Mouse (Mus musculus): Measurements from ENCODE around the gene Dbndd2. TPM values are rescaled to one million over a fixed set of nuclear protein-coding genes. Genes with fewer than 3 reads are reported as not detected.

The Dbndd2 gene
- 3.8 TPM for polyA plus RNA-seq (2014; fragmentation: Illumina TruSeq; extraction: RNeasy Lipid Tissue Mini Kit (QIAGEN cat#74804); ENCODE audit: low read depth, low replicate concordance)

GRCm38 (mm10) chr2:164485681-164486257, at the start of gene Dbndd2:
Gene Dbndd2 (plus strand): TSS chr2:164486106.

GRCm38 (mm10) chr2:164443460-164444000, 42.4 kb upstream of the Dbndd2 start, which contains the start of gene Sdc4:
Gene Sdc4 (minus strand): TSS chr2:164443887.

GRCm38 (mm10) chr2:164456864-164457300, 29.0 kb upstream of the Dbndd2 start, which contains the start of gene Sys1:
Gene Sys1 (plus strand): TSS chr2:164456964.

GRCm38 (mm10) chr2:164460745-164461551, 25.0 kb upstream of the Dbndd2 start, which contains the start of gene Gm20458:
Gene Gm20458 (plus strand): TSS chr2:164460967.

GRCm38 (mm10) chr2:164473624-164474023, 12.3 kb upstream of the Dbndd2 start, which contains the start of gene Trp53tg5:
Gene Trp53tg5 (minus strand): TSS chr2:164473724.

GRCm38 (mm10) chr2:164496847-164497690, 11.2 kb downstream of the Dbndd2 start, which contains the start of gene Pigt:
Gene Pigt (plus strand): TSS chr2:164497520.

Other genes starting within 250 kb of the Dbndd2 start
- gene Svs2, start 247.6 kb upstream of the Dbndd2 start, polyA plus RNA-seq (2014; fragmentation: Illumina TruSeq; extraction: RNeasy Lipid Tissue Mini Kit (QIAGEN cat#74804); ENCODE audit: low read depth, low replicate concordance): not detected
- gene Svs3b, start 229.5 kb upstream of the Dbndd2 start, polyA plus RNA-seq (2014; fragmentation: Illumina TruSeq; extraction: RNeasy Lipid Tissue Mini Kit (QIAGEN cat#74804); ENCODE audit: low read depth, low replicate concordance): not detected
- gene Svs4, start 207.6 kb upstream of the Dbndd2 start, polyA plus RNA-seq (2014; fragmentation: Illumina TruSeq; extraction: RNeasy Lipid Tissue Mini Kit (QIAGEN cat#74804); ENCODE audit: low read depth, low replicate concordance): not detected
- gene Svs3a, start 196.8 kb upstream of the Dbndd2 start, polyA plus RNA-seq (2014; fragmentation: Illumina TruSeq; extraction: RNeasy Lipid Tissue Mini Kit (QIAGEN cat#74804); ENCODE audit: low read depth, low replicate concordance): not detected
- gene Svs6, start 169.4 kb upstream of the Dbndd2 start, polyA plus RNA-seq (2014; fragmentation: Illumina TruSeq; extraction: RNeasy Lipid Tissue Mini Kit (QIAGEN cat#74804); ENCODE audit: low read depth, low replicate concordance): not detected
- gene Svs5, start 153.4 kb upstream of the Dbndd2 start, polyA plus RNA-seq (2014; fragmentation: Illumina TruSeq; extraction: RNeasy Lipid Tissue Mini Kit (QIAGEN cat#74804); ENCODE audit: low read depth, low replicate concordance): not detected
- gene Slpi, start 97.0 kb upstream of the Dbndd2 start, polyA plus RNA-seq (2014; fragmentation: Illumina TruSeq; extraction: RNeasy Lipid Tissue Mini Kit (QIAGEN cat#74804); ENCODE audit: low read depth, low replicate concordance): not detected
- not detected for gene Rbpjl, start 83.0 kb upstream of the Dbndd2 start, polyA plus RNA-seq (2014; fragmentation: Illumina TruSeq; extraction: RNeasy Lipid Tissue Mini Kit (QIAGEN cat#74804); ENCODE audit: low read depth, low replicate concordance)
- gene Matn4, start 80.9 kb upstream of the Dbndd2 start, polyA plus RNA-seq (2014; fragmentation: Illumina TruSeq; extraction: RNeasy Lipid Tissue Mini Kit (QIAGEN cat#74804); ENCODE audit: low read depth, low replicate concordance): 0.16 TPM
- 266 TPM for gene Sdc4, start 42.2 kb upstream of the Dbndd2 start, polyA plus RNA-seq (2014; fragmentation: Illumina TruSeq; extraction: RNeasy Lipid Tissue Mini Kit (QIAGEN cat#74804); ENCODE audit: low read depth, low replicate concordance)
- 10.3 TPM for gene Sys1, start 29.1 kb upstream of the Dbndd2 start, polyA plus RNA-seq (2014; fragmentation: Illumina TruSeq; extraction: RNeasy Lipid Tissue Mini Kit (QIAGEN cat#74804); ENCODE audit: low read depth, low replicate concordance)
- gene Gm20458, start 25.1 kb upstream of the Dbndd2 start, polyA plus RNA-seq (2014; fragmentation: Illumina TruSeq; extraction: RNeasy Lipid Tissue Mini Kit (QIAGEN cat#74804); ENCODE audit: low read depth, low replicate concordance): not detected
- gene Trp53tg5, start 12.4 kb upstream of the Dbndd2 start, polyA plus RNA-seq (2014; fragmentation: Illumina TruSeq; extraction: RNeasy Lipid Tissue Mini Kit (QIAGEN cat#74804); ENCODE audit: low read depth, low replicate concordance): not detected
- 5.5 TPM for gene Pigt, start 11.4 kb downstream of the Dbndd2 start, polyA plus RNA-seq (2014; fragmentation: Illumina TruSeq; extraction: RNeasy Lipid Tissue Mini Kit (QIAGEN cat#74804); ENCODE audit: low read depth, low replicate concordance)
- 19.6 TPM for gene Wfdc2, start 76.3 kb downstream of the Dbndd2 start, polyA plus RNA-seq (2014; fragmentation: Illumina TruSeq; extraction: RNeasy Lipid Tissue Mini Kit (QIAGEN cat#74804); ENCODE audit: low read depth, low replicate concordance)
- not detected for gene Spint3, start 87.4 kb downstream of the Dbndd2 start, polyA plus RNA-seq (2014; fragmentation: Illumina TruSeq; extraction: RNeasy Lipid Tissue Mini Kit (QIAGEN cat#74804); ENCODE audit: low read depth, low replicate concordance)
- gene Wfdc6a, start 99.3 kb downstream of the Dbndd2 start, polyA plus RNA-seq (2014; fragmentation: Illumina TruSeq; extraction: RNeasy Lipid Tissue Mini Kit (QIAGEN cat#74804); ENCODE audit: low read depth, low replicate concordance): not detected
- not detected for gene Eppin, start 107.5 kb downstream of the Dbndd2 start, polyA plus RNA-seq (2014; fragmentation: Illumina TruSeq; extraction: RNeasy Lipid Tissue Mini Kit (QIAGEN cat#74804); ENCODE audit: low read depth, low replicate concordance)
- gene Wfdc6b, start 127.4 kb downstream of the Dbndd2 start, polyA plus RNA-seq (2014; fragmentation: Illumina TruSeq; extraction: RNeasy Lipid Tissue Mini Kit (QIAGEN cat#74804); ENCODE audit: low read depth, low replicate concordance): not detected
- gene Wfdc8, start 127.5 kb downstream of the Dbndd2 start, polyA plus RNA-seq (2014; fragmentation: Illumina TruSeq; extraction: RNeasy Lipid Tissue Mini Kit (QIAGEN cat#74804); ENCODE audit: low read depth, low replicate concordance): not detected
- gene Wfdc16, start 152.7 kb downstream of the Dbndd2 start, polyA plus RNA-seq (2014; fragmentation: Illumina TruSeq; extraction: RNeasy Lipid Tissue Mini Kit (QIAGEN cat#74804); ENCODE audit: low read depth, low replicate concordance): 37.6 TPM
- gene Wfdc10, start 169.9 kb downstream of the Dbndd2 start, polyA plus RNA-seq (2014; fragmentation: Illumina TruSeq; extraction: RNeasy Lipid Tissue Mini Kit (QIAGEN cat#74804); ENCODE audit: low read depth, low replicate concordance): not detected
- not detected for gene Wfdc9, start 170.5 kb downstream of the Dbndd2 start, polyA plus RNA-seq (2014; fragmentation: Illumina TruSeq; extraction: RNeasy Lipid Tissue Mini Kit (QIAGEN cat#74804); ENCODE audit: low read depth, low replicate concordance)
- gene Wfdc11, start 188.0 kb downstream of the Dbndd2 start, polyA plus RNA-seq (2014; fragmentation: Illumina TruSeq; extraction: RNeasy Lipid Tissue Mini Kit (QIAGEN cat#74804); ENCODE audit: low read depth, low replicate concordance): not detected
- gene Wfdc13, start 199.0 kb downstream of the Dbndd2 start, polyA plus RNA-seq (2014; fragmentation: Illumina TruSeq; extraction: RNeasy Lipid Tissue Mini Kit (QIAGEN cat#74804); ENCODE audit: low read depth, low replicate concordance): not detected
- not detected for gene Spint4, start 212.4 kb downstream of the Dbndd2 start, polyA plus RNA-seq (2014; fragmentation: Illumina TruSeq; extraction: RNeasy Lipid Tissue Mini Kit (QIAGEN cat#74804); ENCODE audit: low read depth, low replicate concordance)
- not detected for gene Spint5, start 229.2 kb downstream of the Dbndd2 start, polyA plus RNA-seq (2014; fragmentation: Illumina TruSeq; extraction: RNeasy Lipid Tissue Mini Kit (QIAGEN cat#74804); ENCODE audit: low read depth, low replicate concordance)